Mouse (Mus musculus) embryonic facial prominence, embryonic 15.5 days (tissue): ENCODE measurements around the gene Them5. TPM values are rescaled to one million over a fixed set of nuclear protein-coding genes. Genes with fewer than 3 reads are reported as not detected.

ENCODE experiments used
- polyA plus RNA-seq: library from polyadenylated mRNA; unstranded; fragments of >200 nt; fragmentation: Nextera tagmentation; extraction: Ambion mirVana; gene quantifications from 2 replicates; pipeline ENCODE4 v1.2.1, GENCODE M21; 2015

Gene Them5
- polyA plus RNA-seq, 1 experiment from 2014 or later: 99.8 TPM

Other genes starting within 250 kb of the Them5 start
- gene Gm10696, start 163.9 kb upstream of the Them5 start, polyA plus RNA-seq: not detected in 2 replicates
- not detected in 2 replicates for gene Gm5286, start 145.4 kb upstream of the Them5 start, polyA plus RNA-seq
- gene Gm4778, start 78.1 kb upstream of the Them5 start, polyA plus RNA-seq: not detected in 2 replicates
- 10.1 and 11.2 TPM in 2 replicates for gene Them4, start 32.0 kb upstream of the Them5 start, polyA plus RNA-seq
- 2.5 and 3.3 TPM in 2 replicates for gene C2cd4d, start 20.3 kb downstream of the Them5 start, polyA plus RNA-seq
- 3.6 and 4.2 TPM in 2 replicates for gene Rorc, start 30.7 kb downstream of the Them5 start, polyA plus RNA-seq
- gene Lingo4, start 56.4 kb downstream of the Them5 start, polyA plus RNA-seq: 0.24 TPM in 2 replicates
- 7.9 and 8.3 TPM in 2 replicates for gene Tdrkh, start 71.2 kb downstream of the Them5 start, polyA plus RNA-seq
- gene Mrpl9, start 101.2 kb downstream of the Them5 start, polyA plus RNA-seq: 63.7 and 64.4 TPM in 2 replicates
- 0.40 and 0.68 TPM in 2 replicates for gene Oaz3, start 101.8 kb downstream of the Them5 start, polyA plus RNA-seq
- 9.4 and 13.7 TPM in 2 replicates for gene Celf3, start 136.2 kb downstream of the Them5 start, polyA plus RNA-seq
- gene Riiad1, start 138.2 kb downstream of the Them5 start, polyA plus RNA-seq: 16.7 and 31.7 TPM in 2 replicates
- 47.8 and 48.9 TPM in 2 replicates for gene Snx27, start 240.6 kb downstream of the Them5 start, polyA plus RNA-seq